Comparison of ENCODE assay signal across 16 mouse cellular contexts in genomic region chr5:137073141-137073540, GRCm38 (mm10). TPM values are rescaled to one million over a fixed set of nuclear protein-coding genes. Genes with fewer than 3 reads are reported as not detected.
A peak's percentile ranks its signal among the peaks of the same experiment; 100 is the strongest.
DNase-seq lines count a peak whose midpoint lies in the region; ATAC-seq and TF ChIP-seq lines count a peak whose summit lies in the region.
"Had no signal": no experiment of that assay in that cellular context is flagged by ENCODE, and none has a peak within 500 bp of the region (broad histone marks: within the 10 kb centered on the region; RNA-seq: fewer than 3 reads in every experiment).

No protein-coding gene starts in this region.

- peak overlapping the region; percentile 46; the same call in 1 of the 2 replicates for H3K27ac ChIP-seq in liver, embryonic 12.5 days
- no peak overlapping the region for H3K27ac ChIP-seq in liver, embryonic 11.5 days (ENCODE audit: low read depth, low read length)
- peak overlapping the region; percentile 56 for H3K27ac ChIP-seq in olfactory bulb, adult 2 months (ENCODE audit: insufficient read depth, low read depth, low read length)
- H3K27ac ChIP-seq in midbrain, embryonic 11.5 days (ENCODE audit: low read depth, low read length) = no peak overlapping the region
- H3K27ac ChIP-seq: midbrain, embryonic 12.5 days had no signal

- WGBS in liver, embryonic 12.5 days (ENCODE audit: insufficient replicate concordance) = 71% methylated on average over 8 of the region's 8 CpGs
- 89% methylated on average over 8 of the region's 8 CpGs for WGBS in liver, embryonic 11.5 days
- 75% methylated on average over 8 of the region's 8 CpGs for WGBS in olfactory bulb, adult 2 months
- WGBS in midbrain, embryonic 11.5 days = 93% methylated on average over 8 of the region's 8 CpGs

- H3K4me1 ChIP-seq in liver, embryonic 12.5 days = peaks cover 43% of the 10 kb centered on the region
- peaks cover 23% of the 10 kb centered on the region for H3K4me1 ChIP-seq in liver, embryonic 11.5 days (replicated peaks; ENCODE audit: control insufficient read depth, insufficient read depth, low read length)
- H3K4me1 ChIP-seq in olfactory bulb, adult 2 months (ENCODE audit: control insufficient read depth, insufficient read depth, low read length) = peaks cover 59% of the 10 kb centered on the region
- peaks cover 3% of the 10 kb centered on the region; the same call in 1 of the 2 replicates for H3K4me1 ChIP-seq in midbrain, embryonic 11.5 days (ENCODE audit: control insufficient read depth, insufficient read depth, low read length)

- no peaks in the 10 kb centered on the region for H3K36me3 ChIP-seq in liver, embryonic 12.5 days
- no peaks in the 10 kb centered on the region for H3K36me3 ChIP-seq in liver, embryonic 11.5 days (ENCODE audit: control insufficient read depth, insufficient read depth, low read length)
- H3K36me3 ChIP-seq in midbrain, embryonic 11.5 days (ENCODE audit: control insufficient read depth, insufficient read depth, low read length) = no peaks in the 10 kb centered on the region
- H3K36me3 ChIP-seq: embryonic facial prominence, embryonic 12.5 days; forebrain, embryonic 15.5 days; kidney, embryonic 15.5 days; midbrain, embryonic 12.5 days had no signal

- H3K4me2 ChIP-seq in liver, embryonic 12.5 days = no peak overlapping the region
- no peak overlapping the region for H3K4me2 ChIP-seq in liver, embryonic 11.5 days
- no peak overlapping the region for H3K4me2 ChIP-seq in midbrain, embryonic 11.5 days

- H3K27me3 ChIP-seq in liver, embryonic 12.5 days (replicated peaks) = peaks cover 24% of the 10 kb centered on the region; the same call in 1 of the 2 replicates
- H3K27me3 ChIP-seq in liver, embryonic 11.5 days (replicated peaks; ENCODE audit: control insufficient read depth, insufficient read depth, low read length) = no peaks in the 10 kb centered on the region
- no peaks in the 10 kb centered on the region for H3K27me3 ChIP-seq in midbrain, embryonic 11.5 days (ENCODE audit: control insufficient read depth, insufficient read depth, low read length)
- H3K27me3 ChIP-seq: embryonic facial prominence, embryonic 12.5 days; forebrain, embryonic 15.5 days had no signal

- intact Hi-C loops in heart, postnatal 14 days (cut with DNase I) = no loop called here

- no peak overlapping the region for H3K4me3 ChIP-seq in liver, embryonic 12.5 days
- no peak overlapping the region for H3K4me3 ChIP-seq in liver, embryonic 11.5 days (ENCODE audit: low read depth, low read length)
- no peak overlapping the region for H3K4me3 ChIP-seq in olfactory bulb, adult 2 months (ENCODE audit: insufficient read depth, low read depth, low read length)
- no peak overlapping the region for H3K4me3 ChIP-seq in midbrain, embryonic 11.5 days (ENCODE audit: low read depth, low read length)
- H3K4me3 ChIP-seq: forebrain, embryonic 15.5 days; kidney, embryonic 15.5 days; midbrain, embryonic 12.5 days had no signal

- DNase-seq in heart, adult 11 months = peak; percentile 92
- DNase-seq in heart, postnatal 14 days = no peak
- no peak for DNase-seq in liver, embryonic 11.5 days (ENCODE audit: low spot score)
- peak; percentile 40 for DNase-seq in ZHBTc4 (ENCODE audit: low read depth, low spot score)
- no peak for DNase-seq in midbrain, embryonic 11.5 days (ENCODE audit: low spot score, missing footprints)
- DNase-seq in adrenal gland, postnatal 25 days = no peak
- DNase-seq: thymus, postnatal 25 days had no signal

- no peak overlapping the region for H3K9ac ChIP-seq in liver, embryonic 12.5 days
- no peak overlapping the region for H3K9ac ChIP-seq in liver, embryonic 11.5 days (ENCODE audit: low read depth, low read length)
- no peak overlapping the region for H3K9ac ChIP-seq in midbrain, embryonic 11.5 days (ENCODE audit: low read length)
- H3K9ac ChIP-seq: embryonic facial prominence, embryonic 12.5 days; forebrain, embryonic 15.5 days; kidney, embryonic 15.5 days; midbrain, embryonic 12.5 days had no signal

- no peak for TF ChIP-seq CTCF in olfactory bulb, adult 2 months (IDR thresholded peaks at IDR 0.05; ENCODE audit: insufficient read depth, low read depth, low read length)

- H3K9me3 ChIP-seq in liver, embryonic 12.5 days (replicated peaks) = no peaks in the 10 kb centered on the region
- H3K9me3 ChIP-seq in liver, embryonic 11.5 days (ENCODE audit: control insufficient read depth, low read length) = no peaks in the 10 kb centered on the region
- no peaks in the 10 kb centered on the region for H3K9me3 ChIP-seq in midbrain, embryonic 11.5 days (ENCODE audit: control insufficient read depth, low read length)
- H3K9me3 ChIP-seq: embryonic facial prominence, embryonic 12.5 days; forebrain, embryonic 15.5 days; G1E; kidney, embryonic 15.5 days; midbrain, embryonic 12.5 days had no signal

- no peak for ATAC-seq in liver, embryonic 12.5 days
- ATAC-seq in liver, embryonic 11.5 days (replicated peaks; ENCODE audit: low FRiP score) = no peak
- no peak for ATAC-seq in midbrain, embryonic 11.5 days (ENCODE audit: low FRiP score)
- ATAC-seq: forebrain, embryonic 15.5 days had no signal

- no peak for TF ChIP-seq POLR2A in olfactory bulb, adult 2 months (IDR thresholded peaks at IDR 0.05; ENCODE audit: insufficient read depth, low read depth, low read length)

RNA-seq across cellular contexts. Expression of gene Serpine1, which starts 1.1 kb away (rescaled TPM):
- 10 to 100 TPM; 12.5 TPM for total RNA-seq in heart, postnatal 14 days (2021)
- 0.19 TPM in 1 of 2 replicates, not detected in the other for polyA plus RNA-seq in liver, embryonic 12.5 days (2016; fragmentation: Nextera tagmentation; extraction: Ambion mirVana)
- polyA plus RNA-seq in liver, embryonic 11.5 days (2014; fragmentation: Nextera tagmentation; extraction: Ambion mirVana) = 0.09 and 0.15 TPM in 2 replicates
- not detected in 2 replicates for polyA plus RNA-seq in olfactory bulb, adult 2 months (2012; ENCODE audit: insufficient read depth, insufficient read length, low replicate concordance, missing spikeins)
- not detected in 2 replicates for polyA plus RNA-seq in midbrain, embryonic 11.5 days (2014; fragmentation: Nextera tagmentation; extraction: Ambion mirVana)
- 2.0 and 3.4 TPM in 2 replicates for total RNA-seq in adrenal gland, postnatal 25 days (2021)

RNA-seq across cellular contexts. Expression of gene Ap1s1, which starts 27.2 kb away (rescaled TPM):
- total RNA-seq in heart, postnatal 14 days (2021) = 10 to 100 TPM; 41.9 to 50.2 TPM
- polyA plus RNA-seq in liver, embryonic 12.5 days (2016; fragmentation: Nextera tagmentation; extraction: Ambion mirVana) = 119 and 121 TPM in 2 replicates
- 163 and 175 TPM in 2 replicates for polyA plus RNA-seq in liver, embryonic 11.5 days (2014; fragmentation: Nextera tagmentation; extraction: Ambion mirVana)
- polyA plus RNA-seq in olfactory bulb, adult 2 months (2012; ENCODE audit: insufficient read depth, insufficient read length, low replicate concordance, missing spikeins) = not detected in 2 replicates
- 176 and 192 TPM in 2 replicates for polyA plus RNA-seq in midbrain, embryonic 11.5 days (2014; fragmentation: Nextera tagmentation; extraction: Ambion mirVana)
- total RNA-seq in adrenal gland, postnatal 25 days (2021) = 97.4 and 117 TPM in 2 replicates

RNA-seq across cellular contexts. Expression of gene Trim56, which starts 42.9 kb away (rescaled TPM):
- 10 to 100 TPM; 19.4 to 20.4 TPM for total RNA-seq in heart, postnatal 14 days (2021)
- 8.6 and 10.3 TPM in 2 replicates for polyA plus RNA-seq in liver, embryonic 12.5 days (2016; fragmentation: Nextera tagmentation; extraction: Ambion mirVana)
- 8.7 and 8.8 TPM in 2 replicates for polyA plus RNA-seq in liver, embryonic 11.5 days (2014; fragmentation: Nextera tagmentation; extraction: Ambion mirVana)
- polyA plus RNA-seq in olfactory bulb, adult 2 months (2012; ENCODE audit: insufficient read depth, insufficient read length, low replicate concordance, missing spikeins) = 43.5 TPM in 1 of 2 replicates, not detected in the other
- 4.5 and 4.8 TPM in 2 replicates for polyA plus RNA-seq in midbrain, embryonic 11.5 days (2014; fragmentation: Nextera tagmentation; extraction: Ambion mirVana)
- 44.0 and 53.3 TPM in 2 replicates for total RNA-seq in adrenal gland, postnatal 25 days (2021)

RNA-seq across cellular contexts. Expression of gene Vgf, which starts 46.9 kb away (rescaled TPM):
- total RNA-seq in heart, postnatal 14 days (2021) = not detected
- polyA plus RNA-seq in liver, embryonic 12.5 days (2016; fragmentation: Nextera tagmentation; extraction: Ambion mirVana) = not detected in 2 replicates
- polyA plus RNA-seq in liver, embryonic 11.5 days (2014; fragmentation: Nextera tagmentation; extraction: Ambion mirVana) = 0.07 TPM in 1 of 2 replicates, not detected in the other
- not detected in 2 replicates for polyA plus RNA-seq in olfactory bulb, adult 2 months (2012; ENCODE audit: insufficient read depth, insufficient read length, low replicate concordance, missing spikeins)
- 0.40 and 0.59 TPM in 2 replicates for polyA plus RNA-seq in midbrain, embryonic 11.5 days (2014; fragmentation: Nextera tagmentation; extraction: Ambion mirVana)
- 7.4 and 11.0 TPM in 2 replicates for total RNA-seq in adrenal gland, postnatal 25 days (2021)
- total RNA-seq: gastrocnemius, adult 8-10 months had no signal
- polyA plus RNA-seq: heart, embryonic 14.5 days had no signal

Comparison
In these comparisons a context has a peak if more than half of its experiments do, and no peak if none do; other contexts are left out.
1. DNase-seq: peak in heart, adult 11 months (single experiment) and ZHBTc4 (single experiment); none in heart, postnatal 14 days (0 of 2), liver, embryonic 11.5 days (single experiment), midbrain, embryonic 11.5 days (single experiment) and adrenal gland, postnatal 25 days (single experiment).
2. H3K27ac ChIP-seq: peak in liver, embryonic 12.5 days (single experiment) and olfactory bulb, adult 2 months (single experiment); none in liver, embryonic 11.5 days (single experiment) and midbrain, embryonic 11.5 days (single experiment).